Mouse (Mus musculus) bone marrow, adult 2 months (tissue): Measurements from ENCODE around the gene Grhl3. TPM values are rescaled to one million over a fixed set of nuclear protein-coding genes. Genes with fewer than 3 reads are reported as not detected.

ENCODE experiments used
- H3K27ac ChIP-seq: fragments of 200-500 bp; 2 replicates; pipeline ENCODE4 v1.5.1; 2012; ENCODE audit warnings: low read depth, mild to moderate bottlenecking, control low read depth, inconsistent platforms, low read length; ENCODE audit not compliant: control insufficient read depth, poor library complexity, insufficient read depth
- H3K4me1 ChIP-seq: fragments of 200-500 bp; 2 replicates; pipeline ENCODE4 v1.6.1; 2011; ENCODE audit warnings: low read length; ENCODE audit not compliant: control insufficient read depth, insufficient read depth
- H3K4me3 ChIP-seq: fragments of 200-500 bp; replicated peaks from 2 replicates; pipeline ENCODE3; 2011; ENCODE audit warnings: mild to moderate bottlenecking, low read depth, low read length, control low read depth; ENCODE audit not compliant: control insufficient read depth
- CTCF ChIP-seq: fragments of 200-500 bp; IDR thresholded peaks from 2 replicates; pipeline ENCODE4 v1.5.1; 2011; ENCODE audit warnings: low read length, control low read depth; ENCODE audit not compliant: control insufficient read depth, insufficient read depth
- POLR2A ChIP-seq: fragments of 200-500 bp; IDR thresholded peaks from 2 replicates; pipeline ENCODE4 v1.6.1; 2011; ENCODE audit warnings: low read depth, mild to moderate bottlenecking, control low read depth, low read length, borderline replicate concordance; ENCODE audit not compliant: control insufficient read depth
- WGBS: fragments of 180-500 bp; shearing (Covaris S2); methylation state at CpG from one replicate; pipeline ENCODE4 v1.1.7; 2018; 5-methylcytosine and 5-hydroxymethylcytosine counted together
- polyA plus RNA-seq: library from polyadenylated mRNA; stranded (reverse); fragments of >200 nt; gene quantifications from 2 replicates; pipeline ENCODE4 v1.2.4, GENCODE M21; 2011; ENCODE audit warnings: low replicate concordance; ENCODE audit not compliant: missing spikeins, insufficient read depth, insufficient read length

The Grhl3 gene
- polyA plus RNA-seq, 1 experiment, result not detected

- no peak overlapping the region for H3K27ac ChIP-seq
- TF ChIP-seq CTCF, result no peak
- no peak for TF ChIP-seq POLR2A
- 71% methylated on average over 4 of the region's 4 CpGs for WGBS
- H3K4me1 ChIP-seq, result no peaks in the 10 kb centered on the region
- no peak overlapping the region for H3K4me3 ChIP-seq
Measured at GRCm38 (mm10) chr4:135584838-135585237, 11.4 kb upstream of the Grhl3 start.

GRCm38 (mm10) chr4:135581222-135581910 lies 7.9 kb upstream of the Grhl3 start:
- Histone ChIP-seq H3K27ac (no peak overlapping the region), H3K4me1 (no peaks in the 10 kb centered on the region), H3K4me3 (no peak overlapping the region)
- 64% methylated on average over 12 of the region's 12 CpGs for WGBS
- TF ChIP-seq CTCF (no peak), POLR2A (no peak)

GRCm38 (mm10) chr4:135579695-135580094 lies 6.3 kb upstream of the Grhl3 start:
- Histone ChIP-seq H3K4me1 (no peaks in the 10 kb centered on the region), H3K27ac (no peak overlapping the region), H3K4me3 (no peak overlapping the region)
- WGBS, result 38% methylated on average over 6 of the region's 6 CpGs
- TF ChIP-seq POLR2A (no peak), CTCF (no peak)

GRCm38 (mm10) chr4:135578490-135578889 lies 5.1 kb upstream of the Grhl3 start:
- Histone ChIP-seq H3K4me1 (no peaks in the 10 kb centered on the region), H3K27ac (no peak overlapping the region), H3K4me3 (no peak overlapping the region)
- TF ChIP-seq POLR2A, result no peak
- TF ChIP-seq CTCF, result no peak
- 88% methylated on average over 5 of the region's 5 CpGs for WGBS

GRCm38 (mm10) chr4:135575365-135576140 lies 2.1 kb upstream of the Grhl3 start:
- no peak overlapping the region for H3K27ac ChIP-seq

GRCm38 (mm10) chr4:135572276-135572675 lies 1.2 kb downstream of the Grhl3 start:
- Histone ChIP-seq H3K4me1 (no peaks in the 10 kb centered on the region; the same call in 1 of the 2 replicates), H3K27ac (no peak overlapping the region), H3K4me3 (no peak overlapping the region)
- TF ChIP-seq POLR2A, result no peak
- TF ChIP-seq CTCF, result no peak
- under 1% methylated on average over 8 of the region's 8 CpGs for WGBS

More at GRCm38 (mm10) chr4:135575365-135576140, 2.1 kb upstream of the Grhl3 start:
- WGBS, result 64% methylated on average over 15 of the region's 15 CpGs
- TF ChIP-seq POLR2A, result no peak
- no peaks in the 10 kb centered on the region; the same call in 1 of the 2 replicates for H3K4me1 ChIP-seq
- no peak overlapping the region for H3K4me3 ChIP-seq

GRCm38 (mm10) chr4:135571037-135571550 lies 2.3 kb downstream of the Grhl3 start:
- no peak overlapping the region for H3K27ac ChIP-seq
- H3K4me1 ChIP-seq, result no peaks in the 10 kb centered on the region; the same call in 1 of the 2 replicates
- no peak overlapping the region for H3K4me3 ChIP-seq
- WGBS, result 54% methylated on average over 6 of the region's 6 CpGs
- no peak for TF ChIP-seq POLR2A
- no peak for TF ChIP-seq CTCF
